Mouse (Mus musculus): ENCODE measurements around the gene Zc3hav1.
"Not testable (repeated sequence)": the region's sequence is repeated elsewhere in the genome, so short reads cannot be mapped to it uniquely, and the experiment has no call there.

Zc3hav1 gene

DNA sequence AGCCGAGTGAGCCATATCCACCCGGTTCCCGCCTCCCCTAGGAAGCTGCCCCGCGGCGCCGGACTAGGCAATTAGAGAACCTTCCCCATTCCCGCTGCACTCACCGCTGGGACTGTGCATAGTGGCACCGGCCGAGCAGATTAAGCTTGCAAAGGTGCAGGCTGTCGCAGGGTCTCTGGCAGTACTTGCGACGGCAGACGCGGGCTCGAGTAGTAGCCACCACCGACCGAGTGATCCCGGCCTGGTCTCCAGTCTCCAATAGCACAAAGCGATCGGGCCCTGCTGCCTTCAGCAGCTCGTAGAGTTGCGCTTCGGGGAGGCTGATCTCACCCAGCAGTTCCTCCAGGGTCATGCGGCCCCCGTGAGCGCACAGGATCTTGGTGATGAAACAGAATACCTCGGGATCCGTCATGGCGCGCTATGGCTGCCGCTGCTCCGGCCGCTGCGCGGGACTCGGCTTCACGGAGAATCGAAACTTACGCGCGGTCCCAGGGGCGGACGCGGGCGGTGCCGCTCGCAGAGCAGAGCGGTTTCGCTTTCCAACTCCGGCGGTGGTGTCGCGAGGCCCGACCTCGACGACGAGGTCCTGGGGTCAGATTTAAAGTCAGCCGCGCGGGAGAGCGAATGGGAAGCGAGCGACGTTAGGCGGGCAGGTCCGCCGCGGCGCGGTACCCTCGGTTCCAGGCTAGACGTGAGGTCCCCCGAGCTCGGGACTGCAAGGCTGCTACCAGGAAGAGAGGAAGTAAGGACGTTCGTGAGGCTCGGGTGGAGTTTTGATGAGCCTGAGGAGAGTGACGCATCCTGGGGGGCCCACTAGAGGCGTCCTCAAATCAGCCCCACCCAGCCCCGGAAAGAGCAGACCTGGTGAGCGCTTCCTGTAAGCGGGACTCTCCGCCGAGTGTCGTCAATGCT lies at the start of gene Zc3hav1:
Gene Zc3hav1, minus strand, starts transcription at position 793 of the 912 bp plus-strand sequence.
- DNase-seq, result peak; percentile 77

DNA sequence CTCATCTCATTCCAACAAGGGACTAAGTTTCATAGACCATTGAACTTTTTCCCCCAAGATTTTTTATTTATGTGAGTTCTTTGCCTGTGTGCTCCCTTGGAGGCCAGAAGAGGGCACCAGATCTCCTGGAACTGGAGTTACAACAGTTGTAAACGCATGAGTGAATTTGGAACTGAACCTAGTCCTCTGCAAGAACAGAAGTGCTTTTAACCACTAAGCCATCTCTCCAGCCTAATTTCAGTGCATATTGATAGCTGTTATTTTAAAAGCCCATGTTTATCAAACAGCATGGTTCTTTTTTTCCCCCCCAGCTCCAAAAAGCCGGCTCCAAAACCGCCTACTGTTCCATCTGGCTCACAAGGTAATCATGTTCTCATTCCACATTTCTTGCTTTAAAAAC lies 35.3 kb upstream of the Zc3hav1 start:
- DNase-seq, result no peak

- DNase-seq, result peak; percentile 74
Observed at GRCm38 (mm10) chr6:38381129-38381771, 26.8 kb upstream of the Zc3hav1 start, which contains the start of gene Ttc26. TSS of gene Ttc26 (plus strand) at chr6:38381469.

DNA sequence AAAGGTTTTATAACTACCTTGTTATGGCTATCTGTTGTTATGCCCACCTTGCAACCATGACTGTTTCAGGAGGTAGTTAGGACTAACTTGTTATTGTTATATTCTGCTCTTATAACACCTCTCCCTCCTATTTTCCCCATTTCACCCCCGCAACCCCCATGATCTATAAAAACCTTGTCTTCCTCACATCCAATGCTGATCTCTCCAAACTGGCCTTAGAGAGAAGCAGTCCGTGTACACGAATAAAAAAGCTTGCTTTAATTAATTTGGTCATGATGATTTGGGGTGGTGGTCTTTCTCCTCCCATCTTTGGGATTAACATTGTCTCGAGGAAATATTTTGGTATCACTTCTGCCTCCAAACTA lies 26.3 kb upstream of the Zc3hav1 start:
- DNase-seq, result no peak

DNA sequence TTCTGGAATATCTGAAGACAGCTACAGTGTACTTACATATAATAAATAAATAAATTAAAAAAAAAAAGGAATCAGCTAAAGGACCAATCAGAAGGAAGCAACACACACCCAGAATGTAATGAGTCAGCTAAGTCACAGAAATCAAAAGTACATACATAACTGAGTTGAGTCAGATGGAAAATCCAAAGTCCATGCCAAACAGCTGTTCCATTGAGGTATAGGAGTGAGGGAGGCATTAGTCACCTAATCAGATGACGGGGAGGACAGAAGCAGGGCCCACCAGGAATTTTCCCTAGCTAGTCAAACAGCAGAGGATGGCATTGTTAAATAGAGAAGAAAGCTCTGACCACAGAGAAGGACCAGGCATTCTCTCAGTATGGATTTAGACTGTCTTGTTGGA lies 19.9 kb upstream of the Zc3hav1 start:
- DNase-seq, result no peak

DNA sequence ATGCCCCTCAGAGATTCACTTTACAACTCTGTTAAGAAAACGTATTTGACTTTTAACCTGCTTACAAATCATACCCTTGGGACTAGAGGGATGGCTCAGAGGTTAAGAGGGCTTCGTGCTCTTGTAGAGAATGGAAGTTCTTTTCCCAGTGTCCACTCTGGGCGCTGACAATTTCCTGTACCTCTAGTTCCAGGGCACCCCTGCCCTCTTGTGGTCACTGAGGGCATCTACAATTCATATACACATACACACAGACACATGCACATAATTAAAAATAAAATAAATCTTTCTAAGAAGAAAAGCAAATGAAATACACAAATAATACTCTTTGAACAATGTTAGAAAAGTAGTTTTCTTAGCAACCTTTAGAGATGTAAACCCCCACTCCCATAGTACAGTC lies 15.5 kb upstream of the Zc3hav1 start:
- DNase-seq, result no peak

- DNase-seq, result no peak
Observed at GRCm38 (mm10) chr6:38364121-38364520, 9.7 kb upstream of the Zc3hav1 start.

- no peak for DNase-seq
Observed at GRCm38 (mm10) chr6:38363370-38363769, 9.0 kb upstream of the Zc3hav1 start.

GRCm38 (mm10) chr6:38361937-38362336 lies 7.5 kb upstream of the Zc3hav1 start:
- no peak for DNase-seq

DNA sequence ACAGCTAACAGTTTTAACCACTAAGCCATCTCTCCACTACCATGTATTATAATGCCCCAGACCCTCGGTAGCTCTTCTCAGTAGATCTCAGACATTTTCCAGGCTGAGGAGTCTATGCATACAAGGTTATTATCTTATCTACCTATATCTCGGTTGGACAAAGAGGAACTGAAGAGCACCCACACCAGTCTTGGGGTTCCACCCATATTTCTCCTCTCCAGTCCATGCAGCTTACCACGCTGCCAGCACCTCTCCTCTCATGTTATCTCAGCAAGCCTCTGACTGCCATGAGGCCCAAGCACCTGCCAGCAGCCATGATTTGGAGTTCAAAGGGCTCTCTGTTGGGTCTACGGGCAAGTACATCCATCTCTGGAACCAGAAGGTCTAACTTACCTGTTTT lies 6.7 kb upstream of the Zc3hav1 start:
- no peak for DNase-seq

DNA sequence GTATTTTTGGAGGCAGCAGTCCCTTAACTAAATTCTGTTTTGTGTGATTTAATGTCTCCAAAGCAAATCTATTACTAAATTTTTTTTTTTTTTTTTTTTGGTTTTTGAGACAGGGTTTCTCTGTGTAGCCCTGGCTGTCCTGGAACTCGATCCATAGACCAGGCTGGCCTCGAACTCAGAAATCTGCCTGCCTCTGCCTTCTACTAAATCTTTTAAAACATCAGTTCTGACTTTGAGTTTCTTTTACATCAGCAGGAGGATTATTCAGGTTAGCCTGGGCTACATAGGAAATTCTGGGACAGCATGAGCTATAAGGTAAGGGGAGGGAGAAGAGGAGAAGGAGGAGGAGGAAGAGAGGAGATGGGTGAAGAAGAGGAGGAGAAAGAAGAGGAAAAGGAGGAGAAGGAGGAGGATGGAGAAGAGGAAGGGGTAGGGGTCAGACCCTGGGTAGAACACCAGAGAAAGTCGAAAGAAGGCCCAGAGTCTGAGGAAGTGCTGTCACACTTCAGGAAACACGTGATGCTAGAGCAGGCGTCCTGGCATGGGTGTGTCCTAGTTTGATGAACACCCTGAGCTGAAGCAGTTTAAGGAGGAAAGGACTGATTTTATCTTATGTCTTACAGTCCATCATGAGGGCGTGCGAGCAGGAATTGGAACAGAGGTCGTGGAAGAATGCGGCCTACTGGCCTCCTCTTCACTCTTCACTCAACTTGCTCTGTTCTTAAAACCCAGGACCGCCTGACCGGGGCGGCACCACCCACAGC lies 5.5 kb upstream of the Zc3hav1 start:
- DNase-seq, result peak; percentile 19

DNA sequence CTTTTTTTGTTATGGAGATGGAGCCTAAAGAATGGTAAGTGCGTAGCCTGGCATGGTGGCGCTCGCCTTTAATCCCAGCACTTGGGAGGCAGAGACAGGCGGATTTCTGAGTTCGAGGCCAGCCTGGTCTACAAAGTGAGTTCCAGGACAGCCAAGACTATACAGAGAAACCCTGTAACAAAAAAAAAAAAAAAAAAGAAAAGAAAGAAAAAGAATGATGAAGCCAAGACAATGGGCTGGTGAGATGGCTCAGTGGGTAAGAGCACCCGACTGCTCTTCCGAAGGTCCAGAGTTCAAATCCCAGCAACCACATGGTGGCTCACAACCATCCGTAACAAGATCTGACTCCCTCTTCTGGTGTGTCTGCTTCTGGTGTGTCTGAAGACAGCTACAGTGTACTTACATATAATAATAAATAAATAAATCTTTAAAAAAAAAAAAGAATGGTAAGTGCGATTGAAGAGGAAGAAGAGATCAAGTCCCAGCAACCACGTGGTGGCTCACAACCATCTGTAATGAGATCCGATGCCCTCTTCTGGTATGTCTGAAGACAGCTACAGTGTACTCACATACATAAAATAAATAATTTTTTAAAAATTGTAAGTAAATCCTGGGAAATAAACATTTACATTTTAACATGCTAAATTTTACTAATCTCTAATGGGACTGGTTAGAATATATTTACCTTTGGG lies 4.8 kb upstream of the Zc3hav1 start:
- DNase-seq, result not testable (repeated sequence)

DNA sequence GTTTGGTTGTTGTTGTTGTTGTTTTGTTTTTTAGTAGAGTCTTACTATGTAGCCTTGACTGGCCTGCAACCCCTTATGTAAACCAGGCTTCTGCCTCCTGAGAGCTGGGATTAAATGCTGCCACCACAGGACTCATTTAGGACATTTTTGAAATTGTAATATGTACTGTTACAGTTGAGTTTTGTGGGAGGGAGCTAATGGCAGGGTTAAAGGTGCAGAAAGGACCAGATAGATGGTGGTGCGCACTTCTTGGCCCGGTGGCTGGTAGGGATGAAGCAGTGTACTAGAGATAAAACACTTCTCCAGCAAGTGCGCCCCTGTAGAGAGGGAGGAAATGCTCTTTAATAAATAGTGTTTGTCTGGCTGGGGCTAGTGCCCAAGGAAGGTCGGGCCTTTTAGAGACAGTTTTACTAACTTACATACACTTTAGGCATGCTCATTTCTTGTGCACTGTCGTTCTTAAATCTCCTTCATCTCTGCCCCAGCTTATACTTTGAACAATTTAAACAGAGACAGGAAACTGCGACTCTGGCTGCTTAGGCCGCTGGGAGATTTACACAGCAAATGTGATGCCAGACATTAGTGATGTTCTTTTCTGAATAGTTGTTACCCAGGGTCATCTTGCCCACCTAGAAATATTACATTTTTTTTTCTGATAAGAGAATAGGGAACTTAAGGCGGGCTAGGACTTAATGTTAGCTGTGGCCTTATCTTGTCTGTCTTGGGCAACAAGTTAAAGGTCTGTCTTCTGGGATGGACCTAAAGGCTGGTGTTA lies 4.0 kb upstream of the Zc3hav1 start:
- no peak for DNase-seq

DNA sequence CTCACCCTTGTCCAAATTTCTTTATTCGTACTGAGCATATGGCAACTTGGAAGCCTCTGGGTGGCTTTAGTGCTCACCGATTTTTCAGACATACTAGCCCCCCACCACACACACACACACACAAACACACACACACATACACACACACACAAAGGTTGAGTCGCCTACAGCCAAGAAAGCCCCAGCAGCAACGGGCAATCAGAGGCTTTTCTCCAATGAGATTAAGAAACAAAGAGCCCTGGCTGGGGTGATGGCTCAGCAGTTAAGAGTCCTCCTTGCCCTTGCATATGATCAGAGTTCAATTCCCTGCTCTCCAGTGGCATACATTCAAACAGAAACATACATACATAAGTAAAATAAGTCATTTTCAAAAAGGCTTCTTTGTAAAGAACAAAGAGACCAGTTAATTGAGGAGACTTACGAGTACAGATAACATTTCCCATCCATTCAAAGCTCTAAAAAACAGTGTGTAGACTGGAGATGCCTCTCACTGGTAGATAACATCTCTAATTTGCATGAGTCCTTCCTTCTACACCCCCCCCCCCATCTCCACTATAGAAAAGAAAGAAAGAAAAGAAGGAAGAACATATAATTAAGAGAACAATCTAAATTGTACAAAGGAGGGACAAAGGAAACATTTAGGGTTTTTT lies 3.3 kb upstream of the Zc3hav1 start:
- DNase-seq, result no peak

DNA sequence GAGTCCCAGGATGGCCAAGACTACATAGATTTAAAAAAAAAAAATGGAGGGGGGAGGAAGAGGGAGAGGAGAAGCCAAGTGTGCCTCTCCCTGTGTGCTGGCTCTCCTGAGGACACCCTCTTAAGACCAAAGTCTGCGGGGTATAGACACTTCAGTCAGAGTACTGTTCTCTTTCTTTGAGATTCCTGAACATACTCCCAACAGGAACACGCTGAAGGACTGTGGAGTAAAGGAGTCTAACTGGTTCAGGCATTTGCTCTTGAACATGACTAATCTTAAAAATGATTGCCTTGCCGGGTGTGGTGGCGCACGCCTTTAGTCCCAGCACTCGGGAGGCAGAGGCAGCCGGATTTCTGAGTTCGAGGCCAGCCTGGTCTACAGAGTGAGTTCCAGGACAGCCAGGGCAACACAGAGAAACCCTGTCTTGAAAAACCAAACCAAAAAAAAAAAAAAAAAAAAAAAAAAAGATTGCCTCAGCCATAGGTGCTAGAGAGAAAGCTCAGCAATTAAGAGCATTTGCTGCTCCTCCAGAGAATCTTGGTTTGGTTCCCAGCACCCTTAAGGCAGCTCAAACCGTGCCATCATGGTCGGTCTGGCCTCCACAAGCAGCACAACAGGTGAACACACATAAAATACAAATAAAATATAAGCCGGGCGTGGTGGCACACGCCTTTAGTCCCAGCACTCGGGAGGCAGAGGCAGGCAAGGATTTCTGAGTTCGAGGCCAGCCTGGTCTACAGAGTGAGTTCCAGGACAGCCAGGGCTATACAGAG lies 2.4 kb upstream of the Zc3hav1 start:
- not testable (repeated sequence) for DNase-seq

GRCm38 (mm10) chr6:38355862-38356261 lies 1.5 kb upstream of the Zc3hav1 start:
- no peak for DNase-seq

DNA sequence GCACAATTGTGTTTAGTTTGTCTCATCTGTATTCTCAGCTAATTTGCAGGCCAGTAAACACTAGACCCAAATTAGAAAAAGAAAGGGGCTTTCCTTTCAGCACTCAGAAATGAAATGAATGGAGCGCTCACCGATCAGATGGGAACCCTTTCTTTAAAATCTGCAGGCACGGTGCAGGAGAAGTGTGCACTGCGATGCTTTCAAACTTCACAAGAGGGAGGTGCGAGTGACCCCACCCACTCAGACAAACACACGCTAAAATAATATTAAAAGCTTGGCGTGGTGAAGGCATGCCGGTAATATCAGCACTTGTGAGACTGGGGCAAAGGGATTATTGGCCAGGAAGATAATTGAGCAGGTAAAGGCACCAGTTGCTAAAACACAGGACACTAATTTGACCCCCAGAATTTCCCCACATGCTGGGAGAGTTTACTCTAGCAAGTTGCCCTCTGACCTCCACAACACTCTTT lies 986 bp upstream of the Zc3hav1 start:
- DNase-seq, result no peak

- DNase-seq, result no peak
Observed at GRCm38 (mm10) chr6:38354723-38355353, 435 bp upstream of the Zc3hav1 start.

DNA sequence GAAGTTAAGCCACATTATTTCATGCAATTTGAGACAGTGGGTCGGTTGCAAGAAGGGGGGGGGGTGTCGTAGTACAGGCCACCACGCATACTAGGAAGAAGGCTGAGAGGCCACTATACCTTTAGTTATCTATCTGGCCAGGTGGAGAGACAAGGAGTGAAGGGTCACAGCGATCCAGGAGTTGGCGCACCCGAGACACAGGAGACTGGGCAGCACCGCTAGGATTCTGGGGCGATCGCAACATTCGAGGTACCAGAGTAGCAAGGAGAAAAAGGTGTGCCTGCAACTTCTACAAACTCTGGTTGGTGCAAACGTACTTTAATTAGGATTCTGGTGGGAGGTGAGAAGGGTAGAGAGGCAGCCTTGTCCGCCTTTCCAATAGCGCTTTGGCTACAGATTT lies 1.2 kb downstream of the Zc3hav1 start:
- DNase-seq, result no peak

DNA sequence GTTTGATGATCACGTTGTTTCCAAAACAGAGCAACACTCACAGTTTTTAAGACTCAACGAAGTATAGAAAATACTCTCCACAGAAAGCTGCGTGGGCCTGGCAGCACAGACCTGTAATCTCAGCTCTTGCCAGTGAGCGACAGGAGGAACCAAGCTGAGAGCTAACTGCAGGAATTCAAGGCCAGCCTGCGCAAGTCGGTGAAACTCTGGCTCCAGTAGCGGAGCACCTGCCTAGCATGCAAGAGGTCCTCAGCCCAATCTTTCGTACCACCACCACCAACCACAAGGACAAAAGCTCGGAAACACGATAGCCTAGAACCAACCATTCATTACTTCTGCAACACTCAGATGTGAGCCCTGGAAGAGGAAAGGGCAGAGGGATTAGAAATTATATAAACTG lies 2.0 kb downstream of the Zc3hav1 start:
- no peak for DNase-seq

All from kidney, adult 11 months (tissue).